Mouse (Mus musculus) thymus, adult 2 months (tissue): ENCODE data around the gene Sema6c.

Experiments
- CTCF ChIP-seq: fragments of 200-500 bp; IDR thresholded peaks from 2 replicates; pipeline ENCODE4 v1.5.1; 2012; ENCODE audit warnings: mild to moderate bottlenecking, control low read depth, low read length, moderate library complexity, borderline replicate concordance; ENCODE audit not compliant: control insufficient read depth, poor library complexity, insufficient read depth; ENCODE audit errors: extremely low read depth
- POLR2A ChIP-seq: fragments of 200-500 bp; IDR thresholded peaks from 2 replicates; pipeline ENCODE4 v1.6.1; 2012; ENCODE audit warnings: mild to moderate bottlenecking, low read length, control low read depth, moderate library complexity; ENCODE audit not compliant: control insufficient read depth, poor library complexity, insufficient read depth; ENCODE audit errors: extremely low read depth

GRCm38 (mm10) chr3:95133176-95133575 is 27.1 kb upstream of the Sema6c start:
- no peak for TF ChIP-seq CTCF
- TF ChIP-seq POLR2A, result no peak
